ENCODE assay signal across 8 mouse cellular contexts in the genomic region with DNA sequence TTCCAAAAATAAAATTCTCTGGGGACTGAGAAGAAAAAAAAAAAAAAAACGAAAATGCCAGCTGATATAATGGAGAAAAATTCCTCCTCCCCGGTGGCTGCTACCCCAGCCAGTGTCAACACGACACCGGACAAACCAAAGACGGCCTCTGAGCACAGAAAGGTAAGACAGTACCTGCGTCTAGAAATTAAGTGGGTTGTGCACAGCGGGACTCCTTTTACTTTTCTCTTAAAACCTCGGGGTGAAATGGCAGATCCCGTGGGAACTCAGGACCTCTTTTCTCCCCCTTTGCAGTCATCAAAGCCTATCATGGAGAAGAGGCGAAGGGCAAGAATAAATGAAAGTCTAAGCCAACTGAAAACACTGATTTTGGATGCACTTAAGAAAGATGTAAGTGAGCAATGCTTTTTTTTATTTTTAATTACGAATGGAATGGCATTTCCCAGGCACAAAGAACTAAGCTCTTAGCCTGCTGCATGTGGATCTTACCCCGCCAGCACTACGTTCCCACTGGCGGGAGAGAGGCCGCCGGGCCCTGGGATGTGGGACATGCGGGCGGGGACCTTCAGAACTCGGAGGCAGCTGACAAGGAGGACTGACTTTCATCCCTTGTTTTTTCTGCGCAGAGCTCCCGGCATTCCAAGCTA. TPM values are rescaled to one million over a fixed set of nuclear protein-coding genes. Genes with fewer than 3 reads are reported as not detected.
DNase-seq lines count a peak whose midpoint lies in the region; ATAC-seq and TF ChIP-seq lines count a peak whose summit lies in the region.

No protein-coding gene starts in this region.

- H3K4me1 ChIP-seq in spleen, adult 2 months (ENCODE audit: control insufficient read depth, insufficient read depth, insufficient read length), result peaks cover 24% of the 10 kb centered on the region
- H3K4me1 ChIP-seq in embryonic facial prominence, embryonic 14.5 days (ENCODE audit: control insufficient read depth, insufficient read depth, low read length), result peaks cover 36% of the 10 kb centered on the region
- peaks cover 34% of the 10 kb centered on the region for H3K4me1 ChIP-seq in hindbrain, embryonic 14.5 days (replicated peaks; ENCODE audit: control insufficient read depth, insufficient read depth, low read length)

- H3K27ac ChIP-seq in spleen, adult 2 months (ENCODE audit: insufficient read depth, low read length), result peak overlapping the region; percentile 92
- peak overlapping the region; percentile 87 for H3K27ac ChIP-seq in embryonic facial prominence, embryonic 14.5 days (replicated peaks; ENCODE audit: low read depth, low read length)
- H3K27ac ChIP-seq in hindbrain, embryonic 14.5 days, result peak overlapping the region; percentile 76

- TF ChIP-seq POLR2A in spleen, adult 2 months (IDR thresholded peaks at IDR 0.05; ENCODE audit: low read depth, low read length), result no peak

- H3K9ac ChIP-seq in embryonic facial prominence, embryonic 14.5 days (ENCODE audit: low read depth, low read length), result peak overlapping the region; percentile 74
- H3K9ac ChIP-seq in hindbrain, embryonic 14.5 days, result peak overlapping the region; percentile 65

- peak overlapping the region; percentile 63 for H3K4me3 ChIP-seq in spleen, adult 2 months (ENCODE audit: extremely low read depth, insufficient read depth, insufficient read length)
- H3K4me3 ChIP-seq in embryonic facial prominence, embryonic 14.5 days (ENCODE audit: low read depth, low read length), result peak overlapping the region; percentile 48
- peak overlapping the region; percentile 65 for H3K4me3 ChIP-seq in hindbrain, embryonic 14.5 days (replicated peaks; ENCODE audit: low read length)

- TF ChIP-seq CTCF in spleen, adult 2 months (IDR thresholded peaks at IDR 0.05; ENCODE audit: extremely low read depth, insufficient read depth, insufficient read length, insufficient replicate concordance), result no peak

- no peak for DNase-seq in spleen, adult 2 months (ENCODE audit: low read depth in 1 of 2, low spot score in 2 of 2)
- DNase-seq in spleen, adult 12 weeks (ENCODE audit: low spot score), result no peak
- DNase-seq in embryonic facial prominence, embryonic 14.5 days (ENCODE audit: low spot score), result peak; percentile 43
- no peak for DNase-seq in hindbrain, embryonic 14.5 days (ENCODE audit: low spot score)
- DNase-seq in mesoderm, embryonic 11.5 days (ENCODE audit: low read depth, low spot score), result peak; percentile 77
- DNase-seq in thymus, postnatal 36 days, result no peak
- no peak for DNase-seq in thymus, postnatal 25 days

- H3K27me3 ChIP-seq in spleen, adult 2 months (ENCODE audit: control insufficient read depth, insufficient read depth, low read length), result peaks cover 1% of the 10 kb centered on the region; the same call in 1 of the 2 replicates
- 0 out of 2 replicates have a peak, but pooled peaks cover 3% of the 10 kb centered on the region for H3K27me3 ChIP-seq in embryonic facial prominence, embryonic 14.5 days (replicated peaks; ENCODE audit: control insufficient read depth, insufficient read depth, low read length)
- peaks cover 69% of the 10 kb centered on the region for H3K27me3 ChIP-seq in hindbrain, embryonic 14.5 days (ENCODE audit: control insufficient read depth, insufficient read depth, low read length)

- peak overlapping the region; percentile 91 for H3K4me2 ChIP-seq in embryonic facial prominence, embryonic 14.5 days (ENCODE audit: low read depth, low read length)
- H3K4me2 ChIP-seq in hindbrain, embryonic 14.5 days (replicated peaks), result peak overlapping the region; percentile 97

- ATAC-seq in embryonic facial prominence, embryonic 14.5 days (ENCODE audit: low read depth), result no peak
- no peak for ATAC-seq in hindbrain, embryonic 14.5 days (ENCODE audit: low FRiP score)
- no peak for ATAC-seq in inflammation-experienced regulatory T-cells, adult 6 months

- peaks cover 6% of the 10 kb centered on the region for H3K36me3 ChIP-seq in spleen, adult 2 months (ENCODE audit: control insufficient read depth, insufficient read depth, low read length)
- no peaks in the 10 kb centered on the region for H3K36me3 ChIP-seq in embryonic facial prominence, embryonic 14.5 days (ENCODE audit: control insufficient read depth, insufficient read depth, low read length)
- no peaks in the 10 kb centered on the region for H3K36me3 ChIP-seq in hindbrain, embryonic 14.5 days (replicated peaks; ENCODE audit: control insufficient read depth, insufficient read depth)

- no peaks in the 10 kb centered on the region for H3K9me3 ChIP-seq in embryonic facial prominence, embryonic 14.5 days (ENCODE audit: control insufficient read depth, low read length)
- H3K9me3 ChIP-seq in hindbrain, embryonic 14.5 days (ENCODE audit: control insufficient read depth, low read length), result no peaks in the 10 kb centered on the region

- WGBS in spleen, adult 2 months, result under 1% methylated on average over 21 of the region's 21 CpGs
- under 1% methylated on average over 21 of the region's 21 CpGs for WGBS in embryonic facial prominence, embryonic 14.5 days
- under 1% methylated on average over 21 of the region's 21 CpGs for WGBS in hindbrain, embryonic 14.5 days

RNA-seq across cellular contexts. Expression of a gene that starts 1.5 kb away (rescaled TPM):
- 94.1 and 116 TPM in 2 replicates for polyA plus RNA-seq in spleen, adult 2 months (2012; rRNA removed)
- polyA plus RNA-seq in embryonic facial prominence, embryonic 14.5 days (2014; fragmentation: Nextera tagmentation; extraction: Ambion mirVana), result 49.8 and 53.5 TPM in 2 replicates
- 14.0 and 18.0 TPM in 2 replicates for polyA plus RNA-seq in hindbrain, embryonic 14.5 days (2014; fragmentation: Nextera tagmentation; extraction: Ambion mirVana)
- polyA plus RNA-seq in inflammation-experienced regulatory T-cells, adult 6 months (2017; shearing (Covaris generic)), result under 1 TPM in 1 of 3 experiments, not detected in 2; 0.40 TPM

Comparison
In these comparisons a context has a peak if more than half of its experiments do, and no peak if none do; other contexts are left out.
1. DNase-seq: peak in embryonic facial prominence, embryonic 14.5 days (single experiment) and mesoderm, embryonic 11.5 days (single experiment); none in spleen, adult 2 months (0 of 2), spleen, adult 12 weeks (single experiment), hindbrain, embryonic 14.5 days (single experiment), thymus, postnatal 36 days (0 of 2) and thymus, postnatal 25 days (single experiment).
2. RNA of a gene that starts 1.5 kb away (polyA plus RNA-seq): 94.1 to 116 TPM in spleen, adult 2 months, 49.8 to 53.5 TPM in embryonic facial prominence, embryonic 14.5 days and 14.0 to 18.0 TPM in hindbrain, embryonic 14.5 days; 0.40 TPM in inflammation-experienced regulatory T-cells, adult 6 months; every median in the first group is over 10 times any median in the second.
3. Peak in every context shown above with its lines, with median percentiles within 50 percentile points of each other: H3K27ac ChIP-seq and H3K4me3 ChIP-seq.